Mouse (Mus musculus): ENCODE results near the gene Gm13278. TPM values are rescaled to one million over a fixed set of nuclear protein-coding genes. Genes with fewer than 3 reads are reported as not detected.
"Not testable (repeated sequence)": the region's sequence is repeated elsewhere in the genome, so short reads cannot be mapped to it uniquely, and the experiment has no call there.

The Gm13278 gene
- not detected in 2 replicates for polyA plus RNA-seq (2016; fragmentation: Nextera tagmentation; extraction: Ambion mirVana)

DNA sequence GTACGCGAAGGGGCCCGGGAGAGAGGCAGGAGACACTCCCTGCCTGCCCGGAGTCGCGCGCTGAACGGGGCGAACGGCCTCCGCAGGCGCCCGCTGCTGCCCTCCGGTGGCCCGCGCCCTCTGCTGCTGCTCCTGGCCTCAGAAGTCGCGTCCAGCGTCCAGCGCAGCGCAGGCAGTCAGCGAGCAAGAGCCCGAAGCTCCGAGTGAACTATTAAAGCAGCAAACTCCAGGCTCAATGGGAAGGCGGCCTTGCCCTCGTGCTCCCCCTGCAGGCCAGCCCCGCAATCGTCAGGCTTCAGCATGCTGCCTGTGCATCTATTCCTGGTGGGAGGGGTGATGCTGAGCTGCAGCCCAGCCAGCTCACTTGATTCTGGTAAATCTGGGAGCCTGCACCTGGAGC lies at the start of gene Gm13278:
Gene Gm13278, plus strand, starts transcription at position 301 of the 400 bp plus-strand sequence.
- not testable (repeated sequence) for H3K4me3 ChIP-seq; H3K27ac ChIP-seq; ATAC-seq (ENCODE audit: low FRiP score); H3K4me2 ChIP-seq (replicated peaks); H3K36me3 ChIP-seq; H3K4me1 ChIP-seq; H3K9ac ChIP-seq; H3K9me3 ChIP-seq (replicated peaks); H3K27me3 ChIP-seq
- no CpG with 5 or more reads among the region's 28 CpGs for WGBS

DNA sequence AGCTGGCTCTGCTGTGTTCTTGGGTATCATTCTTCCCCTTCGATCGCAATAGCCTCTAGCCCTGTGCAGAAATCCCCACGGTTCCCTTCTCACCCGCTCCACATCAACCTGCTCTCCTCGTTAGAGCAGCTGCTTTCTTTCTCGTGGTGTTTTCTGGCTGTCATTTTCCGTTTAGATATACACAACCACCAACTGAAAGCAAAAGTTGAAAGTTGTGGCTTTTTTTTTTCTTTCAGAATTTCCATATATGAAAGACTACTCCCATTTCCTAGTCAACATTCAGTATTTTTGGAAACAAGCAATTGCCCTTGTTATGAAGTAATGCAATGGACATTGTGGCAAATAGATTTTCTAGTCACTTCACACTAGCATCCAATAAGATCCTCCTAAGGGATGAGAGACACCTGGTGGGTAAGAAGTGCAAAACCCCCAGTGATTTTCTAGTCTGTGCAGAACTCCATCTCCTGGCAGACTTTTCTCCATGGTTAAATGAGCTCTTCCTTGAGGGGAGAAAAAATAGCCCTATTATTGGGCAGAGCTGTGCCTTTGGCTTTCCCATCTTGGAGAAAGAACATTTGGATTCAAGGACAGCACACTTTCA lies 48.5 kb upstream of the Gm13278 start:
- H3K4me3 ChIP-seq = no peak overlapping the region
- 87% methylated on average over 7 of the region's 7 CpGs for WGBS
- no peaks in the 10 kb centered on the region for H3K36me3 ChIP-seq
- H3K9ac ChIP-seq = no peak overlapping the region
- no peak overlapping the region for H3K4me2 ChIP-seq (replicated peaks)
- H3K27ac ChIP-seq = no peak overlapping the region
- ATAC-seq (ENCODE audit: low FRiP score) = no peak
- 0 out of 2 replicates have a peak, but pooled peaks cover 3% of the 10 kb centered on the region for H3K4me1 ChIP-seq
- no peaks in the 10 kb centered on the region for H3K27me3 ChIP-seq
- no peaks in the 10 kb centered on the region for H3K9me3 ChIP-seq (replicated peaks)

DNA sequence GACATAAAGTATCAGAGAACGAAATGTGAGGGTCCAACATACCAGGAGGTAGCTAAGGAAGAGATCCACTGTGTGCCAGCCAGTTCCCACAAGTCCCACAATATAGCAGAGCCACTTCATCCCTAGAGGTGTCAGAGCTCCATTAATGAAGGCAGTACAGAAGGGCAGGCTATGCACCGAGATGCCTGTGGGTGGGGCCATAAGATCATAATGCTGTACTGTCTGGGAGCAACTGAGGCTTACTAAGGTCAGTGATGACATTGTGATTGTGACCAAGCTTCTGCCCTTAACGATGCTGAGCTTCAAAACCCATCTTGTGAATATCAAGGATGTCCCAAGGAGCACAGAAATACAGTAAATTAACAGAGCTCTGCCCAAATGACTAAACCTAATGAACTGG lies 47.1 kb upstream of the Gm13278 start:
- ATAC-seq (ENCODE audit: low FRiP score) = no peak
- Histone ChIP-seq H3K9me3 (replicated peaks) (no peaks in the 10 kb centered on the region), H3K4me2 (replicated peaks) (no peak overlapping the region), H3K4me1 (0 out of 2 replicates have a peak, but pooled peaks cover 3% of the 10 kb centered on the region), H3K4me3 (no peak overlapping the region), H3K36me3 (no peaks in the 10 kb centered on the region), H3K27me3 (no peaks in the 10 kb centered on the region), H3K27ac (no peak overlapping the region), H3K9ac (no peak overlapping the region)
- WGBS = 77% methylated on average over 3 of the region's 3 CpGs

DNA sequence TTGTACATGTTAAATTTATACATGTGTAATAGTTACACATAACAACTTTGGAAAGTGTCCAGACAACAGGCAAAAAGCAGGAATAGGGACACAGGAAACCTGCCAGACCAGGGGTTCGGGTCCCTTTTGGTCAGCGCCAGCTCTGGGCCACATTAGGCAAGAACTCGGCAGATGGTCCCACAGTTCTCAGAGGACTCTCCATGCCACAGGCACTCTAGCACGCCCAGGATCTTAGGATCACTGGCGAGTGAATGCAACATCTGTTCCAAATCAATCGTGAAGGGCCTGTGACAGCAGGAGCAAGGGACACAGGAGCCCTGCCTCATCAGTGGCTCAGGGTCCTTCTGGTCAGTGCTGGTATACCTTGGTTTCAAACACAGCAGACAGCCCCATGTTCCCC lies 41.4 kb upstream of the Gm13278 start:
- H3K4me3 ChIP-seq = no peak overlapping the region
- 0 out of 2 replicates have a peak, but pooled peaks cover 3% of the 10 kb centered on the region for H3K4me1 ChIP-seq
- no peaks in the 10 kb centered on the region for H3K36me3 ChIP-seq
- no peak overlapping the region for H3K9ac ChIP-seq
- WGBS = 63% methylated on average over 6 of the region's 6 CpGs
- no peak overlapping the region for H3K4me2 ChIP-seq (replicated peaks)
- ATAC-seq (ENCODE audit: low FRiP score) = no peak
- no peaks in the 10 kb centered on the region for H3K27me3 ChIP-seq
- H3K27ac ChIP-seq = no peak overlapping the region
- H3K9me3 ChIP-seq (replicated peaks) = no peaks in the 10 kb centered on the region

DNA sequence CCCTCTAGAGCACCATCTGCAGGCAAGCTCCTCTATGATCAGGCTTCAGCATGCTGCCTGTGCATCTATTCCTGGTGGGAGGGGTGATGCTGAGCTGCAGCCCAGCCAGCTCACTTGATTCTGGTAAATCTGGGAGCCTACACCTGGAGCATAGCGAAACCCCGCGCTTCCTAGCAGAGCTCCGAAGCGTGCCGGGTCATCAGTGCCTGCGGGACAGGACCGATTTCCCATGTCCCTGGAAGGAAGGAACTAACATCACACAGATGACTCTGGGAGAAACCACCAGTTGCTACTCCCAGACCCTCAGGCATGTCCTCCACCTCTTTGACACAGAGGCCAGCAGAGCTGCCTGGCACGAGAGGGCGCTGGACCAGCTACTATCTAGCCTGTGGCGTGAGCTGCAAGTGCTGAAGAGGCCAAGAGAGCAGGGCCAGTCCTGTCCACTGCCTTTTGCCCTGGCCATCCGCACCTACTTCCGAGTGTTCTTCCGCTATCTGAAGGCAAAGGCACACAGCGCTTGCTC lies 36.5 kb upstream of the Gm13278 start, which contains the start of gene Gm13271:
Gene Gm13271, plus strand, starts transcription at position 51 of the 523 bp plus-strand sequence.
- not testable (repeated sequence) for H3K27me3 ChIP-seq; H3K4me1 ChIP-seq; H3K4me2 ChIP-seq (replicated peaks); H3K36me3 ChIP-seq; H3K9ac ChIP-seq; H3K27ac ChIP-seq; H3K9me3 ChIP-seq (replicated peaks); ATAC-seq (ENCODE audit: low FRiP score); H3K4me3 ChIP-seq
- 77% methylated on average over 15 of the region's 15 CpGs for WGBS

DNA sequence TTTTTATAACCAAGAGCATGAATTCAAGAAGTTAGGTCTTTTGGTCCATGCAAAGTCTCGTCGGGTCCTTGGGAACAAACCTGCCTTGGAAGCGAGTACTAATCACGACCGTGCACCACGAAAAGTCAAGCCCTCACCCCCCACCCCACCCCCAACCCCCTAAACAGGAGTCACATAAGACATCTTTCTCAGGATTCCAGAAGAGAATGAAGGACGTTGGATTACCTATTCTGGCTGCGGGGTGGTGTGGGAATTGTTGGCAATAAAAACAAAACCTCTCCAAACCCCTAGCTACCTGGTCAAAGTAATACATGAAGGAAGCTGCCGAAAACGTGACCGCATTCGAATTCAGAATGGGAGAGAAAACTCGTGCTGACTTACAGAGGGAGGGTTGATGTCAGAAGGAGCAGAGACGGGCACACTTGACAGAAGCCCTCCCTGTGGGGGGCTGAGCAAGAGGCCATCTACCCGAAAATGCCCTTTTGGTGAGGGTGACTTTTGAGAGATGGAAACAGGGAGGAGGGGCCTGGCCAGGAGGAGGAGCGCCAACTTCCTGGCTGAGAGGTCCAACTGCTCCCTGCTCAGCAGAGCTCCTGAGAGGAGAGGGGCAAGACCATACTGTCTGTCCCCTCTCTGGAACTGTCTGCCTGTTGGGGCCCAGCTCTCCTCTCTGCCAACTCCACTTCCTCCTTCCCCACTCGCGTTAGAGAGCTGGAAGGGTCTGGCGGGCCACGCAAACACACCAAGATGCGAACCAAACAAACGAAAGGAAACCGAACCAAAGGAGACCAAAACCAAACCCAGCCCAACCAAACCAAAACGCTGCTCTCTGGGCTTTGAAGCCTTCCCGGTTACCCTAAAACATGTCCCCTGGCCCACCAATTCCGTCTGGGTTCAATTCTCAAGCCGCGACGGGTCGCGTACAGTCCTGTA lies 34.5 kb upstream of the Gm13278 start:
- peak overlapping the region; percentile 63 for H3K9ac ChIP-seq
- ATAC-seq (ENCODE audit: low FRiP score) = not testable (repeated sequence)
- peak overlapping the region; percentile 80 for H3K27ac ChIP-seq

DNA sequence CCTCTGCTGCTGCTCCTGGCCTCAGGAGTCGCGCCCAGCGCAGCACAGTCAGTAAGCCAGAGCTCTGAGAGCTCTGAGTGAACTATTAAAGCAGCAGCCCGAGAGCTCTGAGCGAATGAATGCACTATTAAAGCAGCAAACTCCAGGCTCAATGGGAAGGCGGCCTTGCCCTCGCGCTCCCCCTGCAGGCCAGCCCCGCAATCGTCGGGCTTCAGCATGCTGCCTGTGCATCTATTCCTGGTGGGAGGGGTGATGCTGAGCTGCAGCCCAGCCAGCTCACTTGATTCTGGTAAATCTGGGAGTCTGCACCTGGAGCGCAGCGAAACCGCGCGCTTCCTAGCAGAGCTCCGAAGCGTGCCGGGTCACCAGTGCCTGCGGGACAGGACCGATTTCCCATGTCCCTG lies 33.7 kb upstream of the Gm13278 start:
- not testable (repeated sequence) for H3K27me3 ChIP-seq; H3K36me3 ChIP-seq; H3K9me3 ChIP-seq (replicated peaks); H3K4me1 ChIP-seq
- peak; percentile 100 for ATAC-seq (ENCODE audit: low FRiP score)
- WGBS = 0% methylated on average over 21 of the region's 21 CpGs
- Histone ChIP-seq H3K9ac (peak overlapping the region; percentile 63; the same call in 1 of the 2 replicates), H3K4me2 (replicated peaks) (peak overlapping the region; percentile 83), H3K4me3 (peak overlapping the region; percentile 42), H3K27ac (peak overlapping the region; percentile 80)

More for the DNA sequence above, 34.5 kb upstream of the Gm13278 start:
- peak overlapping the region; percentile 83 for H3K4me2 ChIP-seq (replicated peaks)
- not testable (repeated sequence) for H3K9me3 ChIP-seq (replicated peaks); H3K27me3 ChIP-seq; H3K36me3 ChIP-seq; H3K4me1 ChIP-seq
- WGBS = 12% methylated on average over 29 of the region's 31 CpGs
- peak overlapping the region; percentile 42 for H3K4me3 ChIP-seq

DNA sequence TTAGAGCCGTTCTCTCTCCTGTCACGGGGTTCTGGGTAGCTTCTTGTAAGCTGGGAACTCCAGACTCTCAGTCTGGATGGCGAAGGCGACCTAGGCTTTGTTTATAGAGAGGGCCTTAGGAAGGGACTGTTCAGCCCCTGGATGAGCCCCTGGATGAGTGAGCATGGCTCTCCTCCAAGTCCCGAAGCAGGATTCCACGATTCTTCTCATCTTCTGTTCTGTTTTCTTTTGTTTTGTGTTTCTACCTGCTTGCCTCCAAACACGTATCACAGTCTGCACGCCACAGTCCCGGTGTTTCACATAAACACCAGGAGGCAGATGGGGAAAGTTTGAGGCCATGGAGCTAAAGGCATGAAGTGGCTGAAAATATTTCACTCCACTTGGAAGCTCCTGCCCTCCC lies 32.6 kb upstream of the Gm13278 start:
- H3K36me3 ChIP-seq; ATAC-seq (ENCODE audit: low FRiP score); H3K4me1 ChIP-seq; H3K27ac ChIP-seq; H3K27me3 ChIP-seq; H3K9ac ChIP-seq; H3K4me3 ChIP-seq; H3K4me2 ChIP-seq (replicated peaks); H3K9me3 ChIP-seq (replicated peaks): not testable (repeated sequence)
- 89% methylated on average over 9 of the region's 9 CpGs for WGBS

DNA sequence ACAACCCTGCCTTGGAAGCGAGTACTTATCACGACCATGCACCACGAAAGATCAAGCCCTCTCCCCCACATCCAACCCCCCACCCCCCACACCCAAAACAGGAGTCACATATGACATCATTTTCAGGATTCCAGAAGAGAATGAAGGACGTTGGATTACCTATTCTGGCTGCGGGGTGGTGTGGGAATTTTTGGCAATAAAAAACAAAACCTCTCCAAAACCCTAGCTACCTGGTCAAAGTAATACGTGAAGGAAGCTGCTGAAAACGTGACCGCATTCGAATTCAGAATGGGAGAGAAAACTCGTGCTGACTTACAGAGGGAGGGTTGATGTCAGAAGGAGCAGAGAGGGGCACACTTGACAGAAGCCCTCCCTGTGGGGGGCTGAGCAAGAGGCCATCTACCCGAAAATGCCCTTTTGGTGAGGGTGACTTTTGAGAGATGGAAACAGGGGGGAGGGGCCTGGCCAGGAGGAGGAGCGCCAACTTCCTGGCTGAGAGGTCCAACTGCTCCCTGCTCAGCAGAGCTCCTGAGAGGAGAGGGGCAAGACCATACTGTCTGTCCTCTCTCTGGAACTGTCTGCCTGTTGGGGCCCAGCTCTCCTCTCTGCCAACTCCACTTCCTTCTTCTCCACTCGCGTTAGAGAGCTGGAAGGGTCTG lies 31.6 kb upstream of the Gm13278 start, which contains the start of gene Gm13283:
Gene Gm13283, plus strand, starts transcription at position 510 of the 659 bp plus-strand sequence.
- Histone ChIP-seq H3K4me3 (peak within 1 kb of the TSS; percentile 32), H3K4me2 (replicated peaks) (peak within 1 kb of the TSS; percentile 52)
- 22% methylated on average over 11 of the region's 14 CpGs for WGBS
- not testable (repeated sequence) for H3K36me3 ChIP-seq; ATAC-seq (ENCODE audit: low FRiP score); H3K9me3 ChIP-seq (replicated peaks); H3K27ac ChIP-seq; H3K27me3 ChIP-seq; H3K4me1 ChIP-seq; H3K9ac ChIP-seq

DNA sequence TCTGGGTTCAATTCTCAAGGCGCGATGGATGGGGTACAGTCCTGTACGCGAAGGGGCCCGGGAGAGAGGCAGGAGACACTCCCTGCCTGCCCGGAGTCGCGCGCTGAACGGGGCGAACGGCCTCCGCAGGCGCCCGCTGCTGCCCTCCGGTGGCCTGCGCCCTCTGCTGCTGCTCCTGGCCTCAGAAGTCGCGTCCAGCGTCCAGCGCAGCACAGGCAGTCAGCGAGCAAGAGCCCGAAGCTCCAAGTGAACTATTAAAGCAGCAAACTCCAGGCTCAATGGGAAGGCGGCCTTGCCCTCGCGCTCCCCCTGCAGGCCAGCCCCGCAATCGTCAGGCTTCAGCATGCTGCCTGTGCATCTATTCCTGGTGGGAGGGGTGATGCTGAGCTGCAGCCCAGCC lies 30.9 kb upstream of the Gm13278 start:
- H3K4me1 ChIP-seq; H3K9me3 ChIP-seq (replicated peaks); ATAC-seq (ENCODE audit: low FRiP score); H3K9ac ChIP-seq; H3K36me3 ChIP-seq; H3K27ac ChIP-seq; H3K27me3 ChIP-seq: not testable (repeated sequence)
- H3K4me3 ChIP-seq = peak overlapping the region; percentile 32
- H3K4me2 ChIP-seq (replicated peaks) = peak overlapping the region; percentile 52
- WGBS = under 1% methylated on average over 23 of the region's 28 CpGs

DNA sequence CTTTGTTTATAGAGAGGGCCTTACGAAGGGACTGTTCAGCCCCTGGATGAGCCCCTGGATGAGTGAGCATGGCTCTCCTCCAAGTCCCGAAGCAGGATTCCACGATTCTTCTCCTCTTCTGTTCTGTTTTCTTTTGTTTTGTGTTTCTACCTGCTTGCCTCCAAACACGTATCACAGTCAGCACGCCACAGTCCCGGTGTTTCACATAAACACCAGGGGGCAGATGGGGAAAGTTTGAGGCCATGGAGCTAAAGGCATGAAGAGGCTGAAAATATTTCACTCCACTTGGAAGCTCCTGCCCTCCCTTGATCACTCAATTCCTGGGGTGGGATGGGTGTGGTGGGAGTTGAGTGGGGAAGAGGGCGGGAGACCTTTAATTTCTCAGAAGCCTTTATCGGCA lies 29.6 kb upstream of the Gm13278 start:
- not testable (repeated sequence) for H3K36me3 ChIP-seq, H3K9ac ChIP-seq
- 63% methylated on average over 6 of the region's 8 CpGs for WGBS

DNA sequence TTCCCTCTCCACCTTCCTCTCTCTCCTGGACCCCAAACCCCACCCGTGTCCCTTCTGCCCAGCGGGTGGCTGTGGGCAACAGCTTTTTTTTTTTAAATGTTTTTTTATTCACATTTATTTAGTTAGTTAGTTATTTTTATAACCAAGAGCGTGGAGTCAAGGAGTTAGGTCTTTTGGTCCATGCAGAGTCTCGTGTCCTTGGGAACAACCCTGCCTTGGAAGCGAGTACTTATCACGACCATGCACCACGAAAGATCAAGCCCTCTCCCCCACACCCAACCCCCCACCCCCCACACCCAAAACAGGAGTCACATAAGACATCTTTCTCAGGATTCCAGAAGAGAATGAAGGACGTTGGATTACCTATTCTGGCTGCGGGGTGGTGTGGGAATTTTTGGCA lies 29.0 kb upstream of the Gm13278 start:
- 54% methylated on average over 9 of the region's 9 CpGs for WGBS
- ATAC-seq (ENCODE audit: low FRiP score) = not testable (repeated sequence)

More for the DNA sequence above, 29.6 kb upstream of the Gm13278 start:
- H3K4me1 ChIP-seq; H3K4me3 ChIP-seq; H3K4me2 ChIP-seq (replicated peaks); H3K27me3 ChIP-seq; H3K27ac ChIP-seq; H3K9me3 ChIP-seq (replicated peaks); ATAC-seq (ENCODE audit: low FRiP score): not testable (repeated sequence)

More for the DNA sequence above, 29.0 kb upstream of the Gm13278 start:
- H3K4me3 ChIP-seq; H3K27me3 ChIP-seq; H3K9me3 ChIP-seq (replicated peaks); H3K36me3 ChIP-seq; H3K4me2 ChIP-seq (replicated peaks); H3K4me1 ChIP-seq; H3K9ac ChIP-seq; H3K27ac ChIP-seq: not testable (repeated sequence)
